Mouse (Mus musculus): ENCODE measurements around the gene Psme2.

The Psme2 gene

GRCm38 (mm10) chr14:55596036-55596690 lies 5.2 kb upstream of the Psme2 start:
- DNase-seq (ENCODE audit: low spot score in 2 of 2): no peak

- peak in 1 of 2 experiments; percentile 25 for DNase-seq (ENCODE audit: low spot score in 2 of 2)
These were observed 1.3 kb upstream of the Psme2 start for GRCm38 (mm10) chr14:55592226-55592625.

GRCm38 (mm10) chr14:55591331-55591891 lies 498 bp upstream of the Psme2 start, which contains the start of gene Rnf31:
Rnf31 (plus strand) TSS chr14:55591708.
- DNase-seq (ENCODE audit: low spot score in 2 of 2): peak; percentile 86 to 94

GRCm38 (mm10) chr14:55589771-55590448 lies 1.0 kb downstream of the Psme2 start:
- no peak for DNase-seq (ENCODE audit: low spot score in 2 of 2)

GRCm38 (mm10) chr14:55589271-55589670 lies 1.6 kb downstream of the Psme2 start:
- DNase-seq (ENCODE audit: low spot score in 2 of 2): no peak

GRCm38 (mm10) chr14:55586149-55586548 lies 4.8 kb downstream of the Psme2 start:
- no peak for DNase-seq (ENCODE audit: low spot score in 2 of 2)

GRCm38 (mm10) chr14:55585566-55585960 lies 5.3 kb downstream of the Psme2 start:
- DNase-seq (ENCODE audit: low spot score in 2 of 2): peak in 1 of 2 experiments; percentile 23

- peak; percentile 66 to 82 for DNase-seq (ENCODE audit: low spot score in 2 of 2)
These were observed 6.0 kb downstream of the Psme2 start, which contains the start of gene Emc9 for GRCm38 (mm10) chr14:55584702-55585565. Emc9 (minus strand) TSS chr14:55585302.

GRCm38 (mm10) chr14:55584303-55584701 lies 6.6 kb downstream of the Psme2 start:
- no peak for DNase-seq (ENCODE audit: low spot score in 2 of 2)

- no peak for DNase-seq (ENCODE audit: low spot score in 2 of 2)
These were observed 8.8 kb downstream of the Psme2 start for GRCm38 (mm10) chr14:55581981-55582681.

GRCm38 (mm10) chr14:55580731-55581130 lies 10.2 kb downstream of the Psme2 start:
- no peak for DNase-seq (ENCODE audit: low spot score in 2 of 2)

GRCm38 (mm10) chr14:55579511-55580496 lies 11.1 kb downstream of the Psme2 start:
- DNase-seq (ENCODE audit: low spot score in 2 of 2): no peak

- DNase-seq (ENCODE audit: low spot score in 2 of 2): no peak
These were observed 12.1 kb downstream of the Psme2 start for GRCm38 (mm10) chr14:55578668-55579269.

GRCm38 (mm10) chr14:55577871-55578667 lies 12.8 kb downstream of the Psme2 start, which contains the start of gene Psme1:
Psme1 (plus strand) TSS chr14:55578123.
- peak; percentile 68 to 74 for DNase-seq (ENCODE audit: low spot score in 2 of 2)

GRCm38 (mm10) chr14:55576376-55576775 lies 14.5 kb downstream of the Psme2 start:
- no peak for DNase-seq (ENCODE audit: low spot score in 2 of 2)

- no peak for DNase-seq (ENCODE audit: low spot score in 2 of 2)
These were observed 15.2 kb downstream of the Psme2 start for GRCm38 (mm10) chr14:55575711-55576110.

GRCm38 (mm10) chr14:55575302-55575701 lies 15.6 kb downstream of the Psme2 start, which contains the start of gene Fitm1:
Fitm1 (plus strand) TSS chr14:55575617.
- no peak for DNase-seq (ENCODE audit: low spot score in 2 of 2)

GRCm38 (mm10) chr14:55571760-55572159 lies 19.2 kb downstream of the Psme2 start:
- DNase-seq (ENCODE audit: low spot score in 2 of 2): no peak

GRCm38 (mm10) chr14:55570588-55570987 lies 20.3 kb downstream of the Psme2 start:
- DNase-seq (ENCODE audit: low spot score in 2 of 2): no peak
